Mouse (Mus musculus) hindbrain, embryonic 10.5 days (tissue): Measurements from ENCODE around the gene Arl6. TPM values are rescaled to one million over a fixed set of nuclear protein-coding genes. Genes with fewer than 3 reads are reported as not detected.
A peak's percentile ranks its signal among the peaks of the same experiment; 100 is the strongest.

ENCODE experiments used
- DNase-seq: peaks from one replicate; pipeline ENCODE4 v3.0.0-alpha.2; 2017; ENCODE audit warnings: low spot score
- H3K27ac ChIP-seq: fragments of 300-500 bp; sonication (generic); 2 replicates; pipeline ENCODE4 v1.5.1; 2016; ENCODE audit warnings: mild to moderate bottlenecking, moderate library complexity
- H3K27me3 ChIP-seq: fragments of 300-500 bp; sonication (generic); 2 replicates; pipeline ENCODE4 v1.6.1; 2016; ENCODE audit warnings: mild to moderate bottlenecking; ENCODE audit not compliant: poor library complexity, insufficient read depth, severe bottlenecking
- H3K36me3 ChIP-seq: fragments of 300-500 bp; sonication (generic); 2 replicates; pipeline ENCODE4 v1.6.1; 2016; ENCODE audit warnings: mild to moderate bottlenecking, moderate library complexity
- H3K4me1 ChIP-seq: fragments of 300-500 bp; sonication (generic); replicated peaks from 2 replicates; pipeline ENCODE4 v1.6.1; 2016; ENCODE audit warnings: mild to moderate bottlenecking
- H3K4me3 ChIP-seq: fragments of 300-500 bp; sonication (generic); 2 replicates; pipeline ENCODE4 v1.5.1; 2016; ENCODE audit warnings: mild to moderate bottlenecking, moderate library complexity
- H3K9me3 ChIP-seq: fragments of 300-500 bp; sonication (generic); 2 replicates; pipeline ENCODE4 v1.6.1; 2016; ENCODE audit warnings: mild to moderate bottlenecking, moderate library complexity
- WGBS: fragments of 180-500 bp; shearing (Covaris S2); methylation state at CpG from one replicate; pipeline ENCODE4 v1.1.7; 2016; 5-methylcytosine and 5-hydroxymethylcytosine counted together
- polyA plus RNA-seq: library from polyadenylated mRNA; unstranded; fragments of >200 nt; fragmentation: Nextera tagmentation; extraction: Ambion mirVana; gene quantifications from 2 replicates; pipeline ENCODE4 v1.2.1, GENCODE M21; 2016

Gene Arl6
- polyA plus RNA-seq, 1 experiment from 2014 or later = 49.8 TPM

DNA sequence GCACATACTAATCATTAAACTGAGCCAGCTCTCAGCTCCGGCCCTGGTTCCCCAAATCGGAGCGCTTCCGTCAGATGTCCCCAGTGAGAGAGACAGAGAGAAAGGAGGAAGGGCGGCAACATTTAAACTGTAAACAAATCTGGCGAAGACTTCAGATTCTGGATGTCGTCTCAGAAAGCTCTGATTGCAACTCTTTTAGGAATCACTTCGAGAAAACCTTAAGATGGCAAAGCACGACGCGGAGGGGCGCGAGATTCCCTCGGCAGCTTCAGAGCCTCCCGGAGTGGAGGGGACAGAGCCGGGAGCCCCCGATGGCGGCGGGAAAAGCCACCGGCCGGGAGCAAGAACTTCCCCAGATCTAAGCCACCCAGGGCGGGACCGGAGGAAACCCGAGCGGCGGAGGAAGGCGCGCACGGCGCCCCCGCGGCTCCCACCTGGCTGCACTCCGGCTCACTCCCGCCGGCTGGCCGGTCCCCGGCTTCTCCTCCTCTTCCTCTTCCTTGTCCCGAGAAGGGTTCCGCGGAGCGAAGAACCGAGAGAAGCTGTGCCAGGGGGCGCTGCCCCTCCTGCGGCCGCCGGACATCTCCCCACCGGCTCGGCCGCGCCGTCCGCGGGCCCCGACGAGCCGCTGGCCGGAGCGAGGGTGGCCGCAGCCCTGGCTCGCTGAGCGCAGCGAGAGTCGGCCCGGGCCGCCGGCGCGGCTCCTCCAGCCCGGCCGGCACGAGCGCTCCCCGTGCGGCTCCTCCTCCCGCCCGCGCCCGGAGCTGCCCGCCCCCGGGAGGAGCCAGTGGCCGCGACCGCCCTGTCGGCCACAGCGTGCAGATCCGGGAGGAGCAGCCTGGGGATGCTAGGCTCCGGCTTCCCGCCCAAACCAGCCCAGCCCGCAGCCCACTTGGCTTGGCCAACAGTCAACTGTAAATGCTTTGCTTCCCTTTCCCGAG lies 38.6 kb downstream of the Arl6 start, which contains the start of gene Crybg3:
TSS of gene Crybg3 (minus strand) at position 669 of the 941 bp plus-strand sequence.
- DNase-seq = peak; percentile 80
- under 1% methylated on average over 90 of the region's 90 CpGs for WGBS
- H3K9me3 ChIP-seq = no peaks in the 10 kb centered on the region
- H3K27me3 ChIP-seq = peaks cover 10% of the 10 kb centered on the region
- peak within 1 kb of the TSS; percentile 81 for H3K4me3 ChIP-seq
- H3K36me3 ChIP-seq = no peaks in the 10 kb centered on the region
- peak within 1 kb of the TSS; percentile 95 for H3K27ac ChIP-seq
- peaks cover 25% of the 10 kb centered on the region for H3K4me1 ChIP-seq

DNA sequence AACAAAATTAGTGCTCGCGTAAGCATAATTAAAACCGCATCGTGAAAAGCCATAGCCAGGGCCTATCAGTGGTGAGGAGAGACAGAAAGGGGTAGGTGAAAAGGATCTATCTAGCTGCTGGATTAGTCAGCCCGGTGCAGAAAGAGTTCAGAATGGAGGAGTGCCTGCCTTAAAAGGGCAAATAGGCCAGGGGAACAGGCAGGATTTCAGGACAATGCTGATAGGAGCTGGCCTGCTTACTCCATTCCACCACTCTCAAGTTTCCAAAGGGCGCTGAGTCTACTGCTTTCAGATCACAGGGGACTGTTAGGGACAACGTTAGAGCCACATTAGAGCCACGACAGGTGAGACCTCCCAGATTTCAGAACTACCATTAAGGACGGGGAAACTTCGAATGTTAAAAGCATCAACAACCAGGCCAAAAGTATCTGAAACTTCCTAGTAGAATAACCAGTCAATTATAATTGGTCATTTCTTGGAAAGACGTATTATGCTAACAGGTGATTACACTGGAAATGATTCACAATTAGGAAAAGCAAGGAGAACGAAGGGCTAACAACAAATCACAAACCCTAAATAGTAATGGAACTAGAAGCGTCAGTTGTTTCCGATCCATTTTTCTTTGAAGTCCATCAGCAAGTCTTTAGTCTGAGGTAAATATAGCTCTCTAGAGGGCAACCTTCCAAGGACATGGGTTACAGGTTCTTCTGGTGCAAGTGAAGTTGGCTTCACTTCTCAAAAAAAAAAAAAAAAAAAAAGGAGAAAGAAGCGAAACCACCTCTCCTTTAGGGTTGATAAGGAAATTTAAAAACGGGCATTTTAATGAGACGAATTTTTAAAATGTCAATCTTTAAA lies 39.6 kb downstream of the Arl6 start:
- Histone ChIP-seq H3K27me3 (peaks cover 10% of the 10 kb centered on the region), H3K36me3 (no peaks in the 10 kb centered on the region), H3K4me1 (peaks cover 25% of the 10 kb centered on the region), H3K4me3 (peak overlapping the region; percentile 81), H3K27ac (peak overlapping the region; percentile 95), H3K9me3 (no peaks in the 10 kb centered on the region)
- DNase-seq = peak; percentile 16
- WGBS = 23% methylated on average over 17 of the region's 17 CpGs

DNA sequence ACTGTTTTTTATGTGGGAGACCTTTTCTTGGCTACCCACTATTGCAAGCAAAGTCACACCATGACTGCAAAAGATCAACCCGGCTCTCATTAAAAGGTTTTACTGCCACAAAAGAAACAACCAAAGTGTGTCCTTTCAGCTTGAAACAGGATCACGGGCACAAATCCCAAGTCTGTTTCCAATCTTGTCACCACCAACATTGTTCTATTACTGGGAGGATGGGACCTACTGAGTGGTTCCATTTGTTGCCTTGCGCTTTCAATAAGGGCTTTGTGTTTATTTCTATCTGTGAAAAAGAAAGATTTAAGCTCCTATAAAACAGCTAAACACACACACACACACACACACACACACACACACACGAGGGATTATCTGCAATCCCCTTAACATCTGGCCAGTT lies 40.2 kb downstream of the Arl6 start:
- no peak for DNase-seq
- WGBS = 30% methylated on average over 4 of the region's 4 CpGs
- H3K27ac ChIP-seq = peak overlapping the region; percentile 30; the same call in 1 of the 2 replicates
- peak overlapping the region; percentile 81 for H3K4me3 ChIP-seq
- no peaks in the 10 kb centered on the region for H3K36me3 ChIP-seq
- H3K9me3 ChIP-seq = no peaks in the 10 kb centered on the region
- peaks cover 10% of the 10 kb centered on the region for H3K27me3 ChIP-seq
- peaks cover 19% of the 10 kb centered on the region for H3K4me1 ChIP-seq

DNA sequence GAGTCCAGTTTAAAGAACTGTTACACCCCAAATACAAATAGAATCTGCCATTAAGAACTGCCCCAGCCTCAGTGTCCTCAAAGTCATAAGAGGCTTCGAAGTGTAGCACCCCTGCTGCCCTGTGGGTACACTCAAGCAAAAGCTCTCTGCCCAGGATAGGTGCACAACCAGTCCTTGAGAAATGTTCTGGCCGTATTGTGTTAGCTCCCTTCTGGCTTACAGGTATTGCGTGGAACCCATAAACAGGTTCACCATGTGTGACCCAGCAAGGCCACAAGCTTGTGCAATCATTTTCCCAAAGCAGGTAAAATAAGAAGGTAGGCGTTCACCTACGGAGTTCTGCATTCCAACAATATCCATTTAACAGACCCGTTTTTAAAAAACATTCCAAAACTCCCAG lies 41.9 kb downstream of the Arl6 start:
- no peak overlapping the region for H3K27ac ChIP-seq
- H3K4me1 ChIP-seq = peaks cover 18% of the 10 kb centered on the region
- no peaks in the 10 kb centered on the region for H3K9me3 ChIP-seq
- peaks cover 10% of the 10 kb centered on the region for H3K27me3 ChIP-seq
- 92% methylated on average over 6 of the region's 6 CpGs for WGBS
- DNase-seq = no peak
- no peak overlapping the region for H3K4me3 ChIP-seq
- no peaks in the 10 kb centered on the region for H3K36me3 ChIP-seq

DNA sequence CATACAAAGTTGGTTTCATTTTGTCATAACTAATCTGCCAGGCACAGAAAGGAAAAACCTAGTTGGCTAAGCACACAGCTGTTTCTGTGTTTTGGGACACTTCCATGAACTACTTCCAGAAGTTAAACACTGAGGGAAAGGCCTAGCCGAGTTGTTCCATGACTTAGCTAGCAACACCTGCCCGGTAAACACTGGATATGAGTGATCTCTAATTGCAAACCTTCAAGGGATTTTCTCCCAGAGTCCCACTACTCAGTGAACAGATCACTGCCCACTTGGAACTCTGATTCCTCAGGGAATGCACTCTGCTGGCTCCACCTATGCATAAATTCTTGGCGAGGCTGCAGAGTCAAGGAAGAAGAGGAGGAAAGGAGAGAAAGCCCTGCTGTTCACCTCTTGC lies 44.5 kb downstream of the Arl6 start:
- WGBS = 83% methylated on average over 3 of the region's 3 CpGs
- Histone ChIP-seq H3K4me3 (no peak overlapping the region), H3K4me1 (peaks cover 13% of the 10 kb centered on the region), H3K9me3 (no peaks in the 10 kb centered on the region), H3K27me3 (no peaks in the 10 kb centered on the region), H3K27ac (no peak overlapping the region), H3K36me3 (no peaks in the 10 kb centered on the region)
- DNase-seq = no peak

DNA sequence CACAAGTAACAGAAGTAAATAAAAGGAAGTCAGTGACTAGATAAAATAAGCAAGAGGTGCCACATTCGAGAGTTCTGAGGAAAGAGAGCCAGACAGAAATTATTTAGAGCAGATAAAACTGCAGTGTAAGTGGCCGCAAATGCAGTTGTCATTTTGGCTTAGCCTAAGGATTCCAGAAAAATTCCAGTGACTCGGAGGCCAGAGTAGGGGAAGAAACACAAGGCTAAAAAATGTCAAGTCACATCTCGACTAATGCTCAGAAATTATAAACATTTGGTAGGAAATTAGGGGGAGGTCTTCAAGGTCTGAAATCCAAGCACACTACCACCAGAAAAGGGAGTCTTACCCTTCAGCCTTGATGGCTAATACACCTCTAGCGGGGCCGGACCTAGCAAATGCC lies 48.4 kb downstream of the Arl6 start:
- no peak for DNase-seq
- H3K27me3 ChIP-seq = no peaks in the 10 kb centered on the region
- H3K4me1 ChIP-seq = no peaks in the 10 kb centered on the region; the same call in 1 of the 2 replicates
- no peak overlapping the region for H3K4me3 ChIP-seq
- 83% methylated on average over 6 of the region's 6 CpGs for WGBS
- no peak overlapping the region for H3K27ac ChIP-seq
- no peaks in the 10 kb centered on the region for H3K36me3 ChIP-seq
- H3K9me3 ChIP-seq = no peaks in the 10 kb centered on the region

DNA sequence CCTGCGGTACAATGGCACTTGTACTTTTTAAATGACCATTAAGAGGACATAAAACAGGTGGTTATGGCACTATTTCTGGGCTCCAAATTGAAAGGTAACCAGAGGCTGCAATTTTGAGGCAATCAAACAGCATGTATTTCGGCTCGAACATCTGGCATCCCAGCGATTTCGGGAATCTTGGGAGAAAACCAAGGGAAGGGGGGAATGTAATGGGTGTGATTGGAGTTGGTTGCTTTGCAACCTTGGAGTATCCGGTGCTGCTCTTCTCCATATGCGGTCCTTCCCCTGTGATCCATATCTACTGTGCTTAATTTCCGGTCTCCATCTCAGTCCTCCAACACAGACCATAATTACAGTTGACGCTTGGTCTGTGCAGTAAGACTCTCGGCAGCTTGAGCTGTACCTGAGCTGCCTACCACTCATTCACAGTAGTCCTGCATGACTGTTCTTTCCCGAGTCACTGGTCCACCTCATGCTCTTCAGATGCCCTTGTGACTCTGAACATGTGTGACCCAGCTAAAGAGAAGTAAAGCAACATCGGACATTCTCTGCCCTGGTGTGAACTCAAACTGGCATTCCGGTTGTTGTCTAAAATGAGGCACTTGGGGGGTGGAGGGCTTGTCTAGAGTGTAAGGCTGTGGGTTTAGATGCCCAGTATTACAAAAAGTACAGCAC lies 50.7 kb downstream of the Arl6 start:
- no peak overlapping the region for H3K27ac ChIP-seq
- H3K9me3 ChIP-seq = no peaks in the 10 kb centered on the region
- no peaks in the 10 kb centered on the region for H3K36me3 ChIP-seq
- H3K27me3 ChIP-seq = no peaks in the 10 kb centered on the region
- no peak for DNase-seq
- 93% methylated on average over 13 of the region's 13 CpGs for WGBS
- no peak overlapping the region for H3K4me3 ChIP-seq
- no peaks in the 10 kb centered on the region; the same call in 1 of the 2 replicates for H3K4me1 ChIP-seq

DNA sequence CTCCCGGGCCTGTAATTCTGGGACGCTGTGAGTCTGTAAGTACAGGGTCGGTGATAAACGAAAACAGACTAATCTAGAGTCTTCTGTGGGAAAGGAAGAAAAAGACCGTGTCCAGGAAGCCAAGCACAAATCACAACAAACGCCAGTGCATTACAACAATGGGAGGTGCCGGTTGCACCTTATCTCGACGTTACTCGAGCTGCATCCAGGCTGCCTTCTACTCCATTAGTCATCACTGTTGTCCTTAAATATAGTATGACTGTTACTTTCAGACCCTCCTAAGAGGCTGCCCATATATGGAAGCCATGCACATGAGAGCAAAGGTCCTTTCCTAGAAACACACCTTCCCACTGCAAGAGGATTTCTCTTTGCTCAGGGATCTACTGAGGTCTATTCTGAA lies 51.4 kb downstream of the Arl6 start:
- Histone ChIP-seq H3K4me1 (no peaks in the 10 kb centered on the region; the same call in 1 of the 2 replicates), H3K27ac (no peak overlapping the region), H3K9me3 (no peaks in the 10 kb centered on the region), H3K4me3 (no peak overlapping the region), H3K27me3 (no peaks in the 10 kb centered on the region), H3K36me3 (no peaks in the 10 kb centered on the region)
- 90% methylated on average over 10 of the region's 10 CpGs for WGBS
- DNase-seq = no peak

DNA sequence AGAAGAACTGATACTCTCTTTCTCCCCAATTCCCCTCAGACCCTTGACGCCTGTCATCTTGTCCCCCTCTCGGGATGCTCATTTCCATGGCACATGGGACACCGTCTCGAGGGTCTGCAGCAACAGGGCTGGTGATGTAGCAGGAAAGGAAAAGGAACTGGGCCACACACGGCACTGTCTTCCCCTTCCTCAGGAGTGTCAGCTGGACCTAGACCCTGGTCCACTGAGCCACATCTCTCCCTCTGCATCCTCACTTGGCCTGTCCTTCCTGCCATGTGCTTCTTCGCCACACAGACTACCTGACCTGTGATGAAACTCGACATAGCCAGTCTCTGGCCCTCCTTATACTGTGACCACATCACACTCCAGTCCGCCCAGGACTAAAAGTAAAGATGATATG lies 52.3 kb downstream of the Arl6 start:
- H3K4me1 ChIP-seq = no peaks in the 10 kb centered on the region; the same call in 1 of the 2 replicates
- DNase-seq = no peak
- H3K36me3 ChIP-seq = no peaks in the 10 kb centered on the region
- H3K4me3 ChIP-seq = no peak overlapping the region
- H3K27me3 ChIP-seq = no peaks in the 10 kb centered on the region
- 88% methylated on average over 8 of the region's 8 CpGs for WGBS
- H3K27ac ChIP-seq = 0 out of 2 replicates have a peak overlapping the region, but pooled peaks have one; percentile 24
- H3K9me3 ChIP-seq = no peaks in the 10 kb centered on the region

DNA sequence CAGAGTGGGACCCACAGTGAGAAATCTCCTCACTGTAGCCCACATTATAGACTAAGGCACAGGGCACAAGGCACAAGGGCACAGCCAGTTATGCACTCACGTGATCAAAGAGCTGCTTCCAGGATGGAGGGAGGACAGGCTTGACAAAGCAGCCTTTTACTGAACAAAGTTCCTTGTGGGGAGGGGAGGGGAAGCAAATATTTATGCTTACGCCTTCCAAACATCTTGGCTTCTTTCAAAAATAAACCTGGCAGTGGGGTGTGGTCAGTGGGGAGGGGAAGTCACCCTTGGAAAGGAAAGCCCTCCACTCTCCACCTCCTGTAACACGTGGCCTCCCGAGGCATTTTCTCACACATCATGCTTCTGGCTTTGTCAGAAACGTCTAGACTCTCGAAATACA lies 52.9 kb downstream of the Arl6 start:
- Histone ChIP-seq H3K4me1 (no peaks in the 10 kb centered on the region; the same call in 1 of the 2 replicates), H3K27ac (no peak overlapping the region), H3K36me3 (no peaks in the 10 kb centered on the region), H3K27me3 (no peaks in the 10 kb centered on the region), H3K4me3 (no peak overlapping the region), H3K9me3 (no peaks in the 10 kb centered on the region)
- WGBS = 63% methylated on average over 6 of the region's 6 CpGs
- DNase-seq = no peak

DNA sequence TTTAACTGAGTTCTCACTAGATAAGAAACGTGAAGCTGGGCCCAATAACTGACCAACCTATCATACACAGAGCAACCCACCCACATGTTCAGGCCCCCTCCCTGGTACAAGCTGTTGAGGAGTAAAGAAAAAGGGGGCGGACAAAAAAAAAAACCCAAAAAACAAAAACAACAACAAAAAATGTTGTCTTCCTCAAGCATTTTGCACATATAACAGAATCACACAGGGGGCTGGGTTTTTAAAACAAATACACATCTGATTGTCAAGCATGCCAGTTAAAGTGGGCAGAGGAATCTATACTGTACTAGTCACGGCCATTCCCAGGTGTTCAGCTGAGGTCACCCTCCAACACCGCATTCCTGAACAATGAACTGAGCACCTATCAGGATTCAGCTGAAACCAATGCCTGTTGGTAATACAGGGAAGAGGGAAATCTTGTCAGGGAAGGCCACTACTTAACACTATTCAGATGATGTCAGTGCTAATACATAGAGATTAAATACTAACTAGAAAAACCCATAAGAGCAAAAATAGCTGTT lies 53.4 kb downstream of the Arl6 start:
- Histone ChIP-seq H3K27ac (no peak overlapping the region), H3K4me1 (no peaks in the 10 kb centered on the region; the same call in 1 of the 2 replicates), H3K9me3 (no peaks in the 10 kb centered on the region), H3K36me3 (no peaks in the 10 kb centered on the region), H3K4me3 (no peak overlapping the region), H3K27me3 (no peaks in the 10 kb centered on the region)
- 85% methylated on average over 4 of the region's 4 CpGs for WGBS
- DNase-seq = no peak

DNA sequence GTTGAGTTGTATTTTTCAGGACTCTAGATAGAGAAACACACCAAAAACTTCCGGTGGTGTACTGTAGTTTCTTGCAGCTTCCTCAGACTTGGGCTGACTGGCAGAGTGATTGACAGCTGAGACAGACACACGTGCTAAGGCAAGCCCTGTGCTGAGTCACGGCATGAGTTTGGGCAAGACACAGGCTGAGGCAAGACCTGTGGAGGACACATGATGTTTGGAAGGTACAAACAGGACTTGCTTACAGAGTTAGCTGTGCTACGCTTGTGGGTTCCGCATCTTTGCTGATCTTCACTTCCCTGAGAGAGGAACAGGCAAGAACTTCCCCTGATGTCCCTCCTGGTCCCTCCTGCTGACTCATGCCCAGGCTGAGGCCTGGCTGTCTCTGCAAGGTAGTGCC lies 55.7 kb downstream of the Arl6 start:
- WGBS = 87% methylated on average over 5 of the region's 5 CpGs
- no peaks in the 10 kb centered on the region for H3K27me3 ChIP-seq
- no peak for DNase-seq
- H3K4me3 ChIP-seq = no peak overlapping the region
- H3K4me1 ChIP-seq = no peaks in the 10 kb centered on the region; the same call in 1 of the 2 replicates
- H3K9me3 ChIP-seq = no peaks in the 10 kb centered on the region
- no peak overlapping the region for H3K27ac ChIP-seq
- H3K36me3 ChIP-seq = no peaks in the 10 kb centered on the region
